Comparison of ENCODE assay signal across 11 mouse cellular contexts in the genomic region with DNA sequence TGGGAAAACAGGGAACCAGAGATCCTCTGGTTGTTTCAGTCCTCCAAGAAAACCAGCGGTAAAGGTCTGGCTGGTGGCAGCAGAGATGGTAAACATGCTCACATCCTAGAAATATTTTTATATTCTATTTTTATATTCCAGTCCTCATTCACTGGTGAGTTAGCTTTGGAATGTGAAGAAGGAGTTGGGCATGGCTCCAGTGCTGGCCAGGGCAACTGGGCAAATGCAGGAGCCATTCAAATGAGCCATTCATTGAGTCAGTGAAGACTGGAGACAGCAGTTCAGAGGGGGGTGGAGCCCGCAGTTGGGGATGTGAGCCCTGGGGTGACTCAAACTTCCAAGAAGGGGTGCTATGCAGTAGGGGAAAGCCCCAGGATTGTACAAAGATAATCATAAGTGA. TPM values are rescaled to one million over a fixed set of nuclear protein-coding genes. Genes with fewer than 3 reads are reported as not detected.
DNase-seq lines count a peak whose midpoint lies in the region; ATAC-seq and TF ChIP-seq lines count a peak whose summit lies in the region.
"Had no signal": no experiment of that assay in that cellular context is flagged by ENCODE, and none has a peak within 500 bp of the region (broad histone marks: within the 10 kb centered on the region; RNA-seq: fewer than 3 reads in every experiment).

No protein-coding gene starts in this region.

- no peaks in the 10 kb centered on the region for H3K79me2 ChIP-seq in heart, adult 2 months (replicated peaks; ENCODE audit: control insufficient read depth, insufficient read depth, low read length)

- H3K27ac ChIP-seq in heart, adult 2 months = 0 out of 2 replicates have a peak overlapping the region, but pooled peaks have one; percentile 15
- H3K27ac ChIP-seq in heart, embryonic 11.5 days (ENCODE audit: low read depth, low read length) = no peak overlapping the region
- H3K27ac ChIP-seq: forebrain, embryonic 15.5 days; hindbrain, embryonic 15.5 days; liver, embryonic 14.5 days had no signal

- no peak overlapping the region for H3K9ac ChIP-seq in heart, adult 2 months (ENCODE audit: low read depth, low read length)
- no peak overlapping the region for H3K9ac ChIP-seq in heart, embryonic 11.5 days (ENCODE audit: low read depth, low read length)
- H3K9ac ChIP-seq: forebrain, embryonic 15.5 days; hindbrain, embryonic 15.5 days; liver, embryonic 14.5 days had no signal

- no peak for TF ChIP-seq POLR2A in heart, adult 2 months (IDR thresholded peaks at IDR 0.05; ENCODE audit: insufficient read depth, low read depth, low read length)

- no peak overlapping the region for H3K4me3 ChIP-seq in heart, adult 2 months
- no peak overlapping the region for H3K4me3 ChIP-seq in heart, embryonic 11.5 days (ENCODE audit: low read depth, low read length)
- H3K4me3 ChIP-seq: forebrain, embryonic 15.5 days; hindbrain, embryonic 15.5 days had no signal

- ATAC-seq in heart, embryonic 11.5 days (replicated peaks; ENCODE audit: insufficient number of reproducible peaks, low FRiP score, low TSS enrichment) = no peak
- ATAC-seq: forebrain, embryonic 15.5 days had no signal

- no peaks in the 10 kb centered on the region for H3K27me3 ChIP-seq in heart, adult 2 months (ENCODE audit: control insufficient read depth, insufficient read depth, low read length)
- H3K27me3 ChIP-seq in heart, embryonic 11.5 days (ENCODE audit: control insufficient read depth, insufficient read depth, low read length) = no peaks in the 10 kb centered on the region
- H3K27me3 ChIP-seq: forebrain, embryonic 15.5 days; hindbrain, embryonic 15.5 days had no signal

- intact Hi-C loops in heart, adult 2 months (cut with DNase I) = no loop called here

- 58% methylated on average over 2 of the region's 2 CpGs for WGBS in heart, adult 2 months
- 74% methylated on average over 2 of the region's 2 CpGs for WGBS in heart, embryonic 11.5 days (ENCODE audit: insufficient replicate concordance)

- H3K4me2 ChIP-seq in heart, embryonic 11.5 days = no peak overlapping the region
- H3K4me2 ChIP-seq: forebrain, embryonic 15.5 days; hindbrain, embryonic 15.5 days had no signal

- TF ChIP-seq EP300 in heart, adult 2 months (IDR thresholded peaks at IDR 0.05; ENCODE audit: insufficient read depth, low read depth, low read length) = no peak

- no peak for TF ChIP-seq CTCF in heart, adult 2 months (IDR thresholded peaks at IDR 0.05)

- peaks cover 2% of the 10 kb centered on the region; the same call in 1 of the 2 replicates for H3K4me1 ChIP-seq in heart, adult 2 months (ENCODE audit: control insufficient read depth, insufficient read depth, low read length)
- H3K4me1 ChIP-seq in heart, embryonic 11.5 days (ENCODE audit: control insufficient read depth, insufficient read depth, low read length) = no peaks in the 10 kb centered on the region
- H3K4me1 ChIP-seq: hindbrain, embryonic 15.5 days had no signal

- H3K36me3 ChIP-seq in heart, adult 2 months (ENCODE audit: control insufficient read depth, insufficient read depth, low read length) = no peaks in the 10 kb centered on the region
- no peaks in the 10 kb centered on the region for H3K36me3 ChIP-seq in heart, embryonic 11.5 days (ENCODE audit: control insufficient read depth, insufficient read depth, low read length)
- H3K36me3 ChIP-seq: forebrain, embryonic 15.5 days; hindbrain, embryonic 15.5 days had no signal

- peak; percentile 36 to 46 for DNase-seq in heart, adult 2 months
- peak; percentile 17 for DNase-seq in urinary bladder, postnatal 14 days (ENCODE audit: low spot score)
- DNase-seq in urinary bladder, postnatal 36 days (ENCODE audit: low spot score in 2 of 2) = no peak
- peak; percentile 11 to 43 for DNase-seq in heart, adult 9 months (ENCODE audit: low spot score in 2 of 2)
- no peak for DNase-seq in spleen, postnatal 4 days (ENCODE audit: low spot score in 2 of 2)
- no peak for DNase-seq in spleen, postnatal 36 days (ENCODE audit: low spot score in 2 of 2)
- no peak for DNase-seq in adrenal gland, adult 8-10 months

- no peaks in the 10 kb centered on the region for H3K9me3 ChIP-seq in heart, embryonic 11.5 days (replicated peaks; ENCODE audit: control insufficient read depth, low read length)
- H3K9me3 ChIP-seq: forebrain, embryonic 15.5 days; hindbrain, embryonic 15.5 days had no signal

RNA-seq across cellular contexts. Expression of a gene that starts 42.9 kb away (rescaled TPM):
- 100 to 1,000 TPM; 266 to 282 TPM for total RNA-seq in heart, adult 2 months (2021)
- polyA plus RNA-seq in heart, adult 2 months (2012; rRNA removed) = 352 and 459 TPM in 2 replicates
- 205 TPM in 2 replicates for polyA plus RNA-seq in heart, embryonic 11.5 days (2014; fragmentation: Nextera tagmentation; extraction: Ambion mirVana)
- 100 to 1,000 TPM; 283 to 310 (median 299) TPM for total RNA-seq in adrenal gland, adult 8-10 months (2022)

Comparison
In these comparisons a context has a peak if more than half of its experiments do, and no peak if none do; other contexts are left out.
1. DNase-seq: peak in heart, adult 2 months (2 of 2), urinary bladder, postnatal 14 days (single experiment) and heart, adult 9 months (2 of 2); none in urinary bladder, postnatal 36 days (0 of 2), spleen, postnatal 4 days (0 of 2), spleen, postnatal 36 days (0 of 2) and adrenal gland, adult 8-10 months (single experiment).